Mouse (Mus musculus) embryonic stem cell, embryonic (primary cell): ENCODE data around the gene Gjc1.

Source experiments
- CTCF ChIA-PET, 4 experiments: fragments of 300-600 bp in 2 of 4; fragments of 350-600 bp in 2 of 4; sonication (Branson Sonifier 250); formaldehyde crosslinking; loops; one replicate each; lab custom pipeline; 2022; ENCODE audit warnings: inconsistent platforms in 2 of 4; lab: Charles Lee
- POLR2A ChIA-PET, 4 experiments: fragments of 300-600 bp in 2 of 4; fragments of 350-600 bp in 2 of 4; sonication (Branson Sonifier 250); formaldehyde crosslinking; loops; one replicate each; lab custom pipeline; 2022; ENCODE audit warnings: antibody characterized with exemption in 4 of 4, inconsistent platforms in 1 of 4; lab: Charles Lee

Gjc1 gene

DNA sequence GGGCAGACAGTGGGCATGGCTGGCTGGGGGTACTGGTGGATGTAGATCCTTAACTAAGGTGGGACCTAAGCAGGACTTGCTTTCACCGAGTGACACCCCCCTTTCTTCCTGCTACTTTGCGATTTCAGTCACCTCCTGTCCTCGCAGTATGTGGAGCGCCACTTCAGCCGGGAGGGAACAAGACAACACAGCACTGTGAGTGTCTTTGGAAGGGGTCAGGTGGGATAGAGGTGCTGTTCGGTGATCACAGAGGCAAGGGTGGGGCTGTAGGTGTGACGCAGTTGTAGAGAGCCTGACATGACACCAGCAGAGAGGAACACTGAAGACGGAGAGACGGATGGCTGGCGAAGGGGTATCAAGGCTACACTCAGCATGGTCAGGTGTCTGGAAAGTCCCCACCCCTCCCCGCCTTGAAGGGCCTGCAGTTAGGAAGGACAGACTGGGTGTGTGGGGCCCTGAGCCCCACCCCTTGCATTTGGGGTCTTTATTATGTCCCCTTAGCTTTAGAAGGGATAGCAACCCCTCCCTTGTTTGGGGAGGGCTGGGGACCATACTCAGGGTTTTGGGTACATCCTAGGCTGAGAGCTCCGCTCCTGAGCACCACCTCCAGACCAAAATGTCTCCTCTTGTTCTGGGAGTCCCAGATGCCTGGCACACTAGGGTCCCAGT is 49.4 kb downstream of the Gjc1 start:
- CTCF ChIA-PET = interaction anchor here in 3 of 4 experiments (0.7 to 2.2 kb wide), 7 partner anchors 15 to 81 kb away, joined by 3 to 9 read pairs (median 4); partner anchors contain the start of gene Higd1b (in 1 of the 3)
- POLR2A ChIA-PET = interaction anchor here in 3 of 4 experiments (0.7 to 1.7 kb wide), 13 partner anchors 8 to 346 kb away, joined by 3 to 6 read pairs (median 3); partner anchors contain the start of genes Ccdc103 (in 1 of the 3), Eftud2 (in 1 of the 3) and Hexim1 (in 1 of the 3)

GRCm38 (mm10) chr11:102769141-102769540 is 50.4 kb downstream of the Gjc1 start:
- CTCF ChIA-PET = interaction anchor here in 2 of 4 experiments (0.6 to 1.4 kb wide), 4 partner anchors 30 to 79 kb away, joined by 3 to 4 read pairs (median 4); no protein-coding TSS in a partner anchor
- POLR2A ChIA-PET = interaction anchor here in 2 of 4 experiments (0.6 to 1.7 kb wide), 6 partner anchors 9 to 347 kb away, joined by 3 to 5 read pairs (median 4); partner anchors contain the start of genes Ccdc103 (in 1 of the 2), Eftud2 (in 1 of the 2) and Hexim1 (in 1 of the 2)

- POLR2A ChIA-PET = interaction anchor here in 3 of 4 experiments (0.6 to 1.9 kb wide), 3 partner anchors 45 to 441 kb away, joined by 3 to 5 read pairs (median 5); partner anchors contain the start of genes Ccdc103 (in 1 of the 3) and Eftud2 (in 1 of the 3)
- CTCF ChIA-PET = interaction anchor here in 3 of 4 experiments (0.5 to 1.1 kb wide), 7 partner anchors 30 to 312 kb away, joined by 3 to 5 read pairs (median 3); no protein-coding TSS in a partner anchor
These were observed 52.3 kb downstream of the Gjc1 start for GRCm38 (mm10) chr11:102767055-102767670.

- CTCF ChIA-PET = interaction anchor here in 3 of 4 experiments (0.6 to 5.1 kb wide), 4 partner anchors 8 to 127 kb away, joined by 5 to 47 read pairs (median 8); no protein-coding TSS in a partner anchor
- POLR2A ChIA-PET = interaction anchor here in 1 of 4 experiments (1.3 kb wide), 2 partner anchors 23 to 55 kb away, joined by 3 read pairs; no protein-coding TSS in a partner anchor
These were observed 54.1 kb downstream of the Gjc1 start for GRCm38 (mm10) chr11:102765416-102765815.

DNA sequence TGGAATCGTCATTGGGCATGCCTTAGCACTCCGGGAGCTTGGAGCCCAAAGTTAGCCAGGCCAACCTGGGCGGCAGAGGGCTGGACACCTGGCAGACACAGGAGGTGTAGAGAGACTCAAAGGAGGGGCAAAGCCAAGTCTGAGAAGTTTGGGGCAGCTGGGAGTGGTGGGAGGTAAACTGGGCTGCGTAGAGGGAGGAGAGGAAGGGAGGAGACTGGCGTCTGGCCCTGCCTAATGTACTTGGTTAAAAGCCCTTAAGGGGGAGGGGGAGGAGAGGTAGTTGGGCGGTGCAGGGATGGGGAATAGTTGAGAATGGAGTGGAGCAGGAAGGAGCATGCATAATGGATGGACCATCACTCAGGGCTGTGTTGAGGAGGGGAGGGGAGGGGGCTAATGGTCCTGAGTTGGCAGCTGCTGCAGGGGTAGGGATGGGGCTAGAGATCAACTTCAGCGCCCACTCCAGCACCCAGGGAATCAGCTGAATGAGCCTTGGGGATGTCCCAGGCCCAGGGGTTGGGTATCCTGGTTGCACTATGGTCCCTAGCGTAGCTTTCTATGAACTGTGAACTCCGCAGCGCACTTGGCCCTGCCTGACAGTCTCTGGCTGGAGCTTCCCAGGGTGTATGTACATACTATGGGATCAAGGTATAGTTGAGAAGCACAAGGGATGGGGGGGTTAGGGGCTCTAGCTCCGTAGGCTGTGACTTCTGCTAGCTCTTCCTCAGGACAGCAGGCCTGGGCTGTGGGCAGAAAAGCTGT is 56.3 kb downstream of the Gjc1 start:
- ChIA-PET CTCF (interaction anchor here (0.5 to 5.1 kb wide), 14 partner anchors 10 to 162 kb away, joined by 3 to 47 read pairs (median 4); partner anchors contain the start of gene Kif18b (in 1 of the 4)), POLR2A (interaction anchor here (0.5 to 3.5 kb wide), 25 partner anchors 7 to 353 kb away, joined by 3 to 22 read pairs (median 3); partner anchors contain the start of genes C1ql1 (in 2 of the 4), Ccdc103 (in 1 of the 4), Eftud2 (in 1 of the 4) and Gjc1 (in 1 of the 4))

DNA sequence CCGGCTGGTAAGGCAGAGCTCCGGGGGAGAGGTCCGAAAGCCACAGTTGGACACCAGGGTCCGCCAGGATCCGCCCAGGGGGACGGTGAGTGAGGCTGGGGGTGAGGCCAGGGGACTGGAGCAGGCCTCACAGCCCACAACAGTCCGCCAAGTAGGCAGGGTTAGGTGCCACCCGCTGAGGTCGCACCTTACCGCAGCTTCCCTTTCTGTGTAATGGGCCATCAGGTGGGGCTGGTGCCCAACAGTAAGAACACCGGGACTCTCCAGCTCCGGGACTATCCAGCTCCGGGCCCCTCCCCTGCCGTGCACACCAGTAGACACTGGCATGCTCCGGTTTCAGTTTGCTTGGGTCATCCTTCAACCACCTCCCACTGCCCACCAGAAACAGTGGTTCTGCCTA is 57.3 kb downstream of the Gjc1 start:
- ChIA-PET POLR2A (interaction anchor here (0.6 to 3.5 kb wide), 35 partner anchors 8 to 1082 kb away, joined by 3 to 22 read pairs (median 3); partner anchors contain the start of genes C1ql1 (in 2 of the 4), Hexim1 (in 2 of the 4), Kif18b (in 2 of the 4) and Ccdc103 (in 1 of the 4)), CTCF (interaction anchor here (0.5 to 5.1 kb wide), 15 partner anchors 9 to 221 kb away, joined by 3 to 47 read pairs (median 5); partner anchors contain the start of gene Kif18b (in 1 of the 4))

DNA sequence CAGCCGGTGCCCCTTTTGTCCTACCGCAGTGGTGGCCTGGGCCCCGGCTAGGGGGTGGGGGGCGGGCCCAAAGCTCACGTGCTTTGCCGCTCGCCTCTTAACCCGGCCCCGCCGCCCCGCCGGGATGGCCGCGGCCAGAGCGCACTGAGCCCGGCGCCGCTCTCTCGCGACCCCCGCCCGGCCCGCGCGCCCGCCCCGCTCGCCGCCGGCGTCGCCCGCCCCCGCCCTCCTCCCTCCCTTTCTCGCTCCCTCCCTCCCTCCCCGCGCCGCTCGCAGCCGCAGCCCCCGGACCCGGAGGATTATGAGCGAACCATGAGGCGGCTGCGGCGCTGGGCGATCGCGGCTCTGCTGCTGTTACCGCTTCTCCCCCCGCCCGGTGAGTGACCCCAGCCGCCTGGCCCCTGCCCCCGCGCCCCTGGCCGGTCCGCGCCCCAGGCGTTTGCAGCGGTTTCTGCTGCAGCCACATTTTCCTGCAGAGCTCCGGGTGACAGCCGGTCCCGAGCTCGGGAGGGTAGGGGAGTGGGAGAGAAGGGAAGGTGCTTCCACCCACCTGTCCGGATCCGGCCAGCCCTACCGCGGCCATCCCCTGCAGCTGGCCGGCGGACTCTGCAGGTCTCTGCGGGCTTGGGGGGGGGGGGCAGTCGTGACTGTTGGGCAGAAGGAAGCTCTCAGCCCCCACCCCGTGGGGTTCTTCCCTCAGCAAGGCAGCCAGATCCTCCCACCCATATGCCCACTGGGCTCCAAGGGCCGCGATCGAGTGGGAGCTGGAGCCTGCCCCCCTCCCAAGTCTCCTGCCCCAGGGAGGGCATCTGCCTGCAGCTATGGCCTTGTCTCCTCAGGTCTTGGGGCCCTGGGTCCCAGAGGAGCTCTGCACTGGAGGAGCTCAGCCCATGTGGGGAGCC is 57.9 kb downstream of the Gjc1 start, which contains the start of gene Adam11:
TSS of gene Adam11 (plus strand) at position 131 of the 902 bp plus-strand sequence.
- CTCF ChIA-PET = interaction anchor here (0.5 to 5.1 kb wide), 18 partner anchors 8 to 407 kb away, joined by 3 to 47 read pairs (median 5); no protein-coding TSS in a partner anchor
- POLR2A ChIA-PET = interaction anchor here (0.6 to 3.5 kb wide), 34 partner anchors 8 to 1081 kb away, joined by 3 to 22 read pairs (median 3); partner anchors contain the start of genes C1ql1 (in 2 of the 4), Ccdc103 (in 2 of the 4), Eftud2 (in 2 of the 4) and Hexim1 (in 2 of the 4)

DNA sequence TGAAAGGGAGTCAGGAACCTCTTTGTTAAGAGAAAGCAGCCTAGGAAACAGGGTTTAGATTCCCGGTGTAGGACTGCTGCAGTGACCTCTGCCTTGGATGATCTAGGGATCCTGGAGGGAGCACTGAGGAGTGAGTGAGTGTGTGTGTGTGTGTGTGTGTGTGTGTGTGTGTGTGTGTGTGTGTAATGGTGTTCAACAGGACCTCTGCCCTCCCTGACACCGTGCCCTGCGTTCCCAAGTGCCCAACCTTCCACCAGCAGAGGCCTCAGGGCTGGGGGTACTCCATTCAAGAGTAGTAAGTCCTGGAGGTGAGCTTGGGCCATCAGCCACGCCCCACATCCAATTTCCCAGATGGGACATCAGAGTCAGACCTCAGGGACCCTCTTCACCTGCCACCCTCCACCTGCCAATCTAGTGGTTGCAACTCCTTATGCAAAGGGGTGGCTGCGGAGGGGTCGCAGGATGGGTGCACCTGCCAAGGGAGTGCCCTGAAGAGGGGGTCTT is 58.6 kb downstream of the Gjc1 start:
- ChIA-PET CTCF (interaction anchor here (0.5 to 5.1 kb wide), 16 partner anchors 9 to 408 kb away, joined by 3 to 47 read pairs (median 4); no protein-coding TSS in a partner anchor), POLR2A (interaction anchor here (0.5 to 3.5 kb wide), 13 partner anchors 8 to 645 kb away, joined by 3 to 22 read pairs (median 3); partner anchors contain the start of genes Ccdc103 (in 1 of the 4), Ccdc43 (in 1 of the 4), Eftud2 (in 1 of the 4) and Hexim1 (in 1 of the 4))

DNA sequence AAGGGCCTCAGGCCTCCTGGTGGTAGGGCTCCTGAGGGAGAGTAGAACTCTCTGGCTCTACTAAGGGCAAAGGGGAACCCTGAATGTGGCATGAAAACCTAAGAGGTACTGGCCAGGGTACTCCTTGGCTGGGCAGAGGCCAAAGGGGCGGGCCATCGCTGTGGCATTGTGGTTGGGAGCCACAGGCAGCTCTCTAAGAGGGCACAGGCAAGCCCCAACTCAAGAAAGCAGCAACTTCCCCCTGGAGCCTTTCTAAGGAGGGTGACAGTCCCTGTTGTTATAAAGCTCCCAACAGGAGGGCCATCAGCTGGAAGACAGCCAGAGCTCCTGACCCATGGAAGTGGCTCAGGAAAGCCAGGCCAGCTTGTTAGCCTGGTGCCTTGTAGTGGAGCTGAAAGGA is 60.5 kb downstream of the Gjc1 start:
- ChIA-PET CTCF (interaction anchor here in 3 of 4 experiments (0.6 to 2.1 kb wide), 6 partner anchors 15 to 186 kb away, joined by 3 to 8 read pairs (median 6); no protein-coding TSS in a partner anchor), POLR2A (interaction anchor here in 2 of 4 experiments (1.0 to 1.9 kb wide), 6 partner anchors 10 to 122 kb away, joined by 3 to 5 read pairs (median 3); partner anchors contain the start of genes Ccdc103 (in 1 of the 2) and Eftud2 (in 1 of the 2))

- POLR2A ChIA-PET = interaction anchor here in 1 of 4 experiments (0.6 kb wide), 1 partner anchor 100 kb away, joined by 3 read pairs; no protein-coding TSS in a partner anchor
- CTCF ChIA-PET = interaction anchor here in 2 of 4 experiments (0.7 to 1.3 kb wide), 2 partner anchors 27 to 309 kb away, joined by 4 to 5 read pairs; no protein-coding TSS in a partner anchor
These were observed 64.1 kb downstream of the Gjc1 start for GRCm38 (mm10) chr11:102755391-102755790.

DNA sequence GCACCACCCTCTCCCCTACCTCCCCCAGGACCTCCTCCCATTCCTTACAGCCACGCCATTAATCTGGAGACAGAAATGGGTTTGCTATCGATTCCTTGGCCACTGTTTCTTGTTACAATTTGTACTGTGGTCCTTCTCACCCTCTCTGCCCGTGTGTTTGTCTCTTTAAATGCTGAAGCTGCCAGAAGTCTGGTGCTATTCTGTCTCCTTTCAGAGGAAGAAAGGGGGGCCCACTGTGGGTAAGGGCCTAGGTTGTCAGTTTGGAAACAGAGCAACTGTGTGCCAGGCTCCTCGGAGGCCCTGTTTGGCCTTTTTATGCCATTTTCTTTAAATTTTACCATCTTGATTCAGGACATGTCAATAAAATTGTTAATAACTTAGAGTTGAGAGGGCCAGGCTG is 65.1 kb downstream of the Gjc1 start:
- ChIA-PET POLR2A (interaction anchor here in 3 of 4 experiments (0.6 to 2.8 kb wide), 8 partner anchors 8 to 658 kb away, joined by 3 to 11 read pairs (median 8); partner anchors contain the start of gene Plekhm1 (in 1 of the 3)), CTCF (interaction anchor here in 3 of 4 experiments (0.6 to 1.9 kb wide), 8 partner anchors 8 to 244 kb away, joined by 3 to 7 read pairs (median 4); no protein-coding TSS in a partner anchor)

DNA sequence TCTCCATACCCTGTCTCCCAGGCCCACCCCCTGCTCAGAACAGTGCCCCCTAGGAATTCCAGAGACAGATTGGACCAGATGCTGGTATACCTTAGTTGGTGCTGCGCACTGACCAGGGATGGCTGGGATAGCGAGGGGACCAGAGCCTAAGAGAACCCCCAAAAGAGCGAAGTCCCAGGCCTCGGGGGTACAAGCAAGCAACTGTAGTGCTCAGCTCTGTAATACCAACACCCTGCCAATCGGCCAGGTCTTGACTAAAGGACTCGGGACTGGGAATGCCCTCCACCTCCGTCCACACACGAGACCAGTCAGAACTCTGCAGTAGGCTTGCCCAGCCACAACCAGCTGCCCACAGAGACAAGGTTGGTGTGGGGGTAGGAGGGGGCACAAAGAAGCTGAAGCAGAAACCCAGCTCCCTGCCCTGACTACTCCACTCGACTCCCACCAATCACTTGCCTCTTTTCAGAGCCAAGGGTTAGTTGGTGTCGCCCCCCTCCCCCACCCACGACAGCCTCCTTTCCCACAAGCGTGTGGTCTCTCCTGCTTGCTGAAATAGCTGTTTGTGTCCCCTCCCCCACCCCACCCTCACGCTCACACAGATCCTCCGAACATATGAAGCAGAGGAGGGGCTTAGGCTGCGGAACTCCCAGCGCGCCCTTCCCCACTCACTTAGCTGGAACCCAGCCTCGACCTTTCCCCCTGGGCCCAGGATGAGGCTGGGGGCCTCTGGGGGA is 65.7 kb downstream of the Gjc1 start:
- CTCF ChIA-PET = interaction anchor here in 3 of 4 experiments (0.6 to 1.9 kb wide), 10 partner anchors 9 to 245 kb away, joined by 3 to 7 read pairs (median 4); no protein-coding TSS in a partner anchor
- POLR2A ChIA-PET = interaction anchor here in 3 of 4 experiments (0.5 to 2.8 kb wide), 12 partner anchors 9 to 659 kb away, joined by 3 to 11 read pairs (median 4); partner anchors contain the start of genes Ccdc43 (in 1 of the 3) and Plekhm1 (in 1 of the 3)

- ChIA-PET CTCF (interaction anchor here in 3 of 4 experiments (0.6 to 1.9 kb wide), 7 partner anchors 9 to 63 kb away, joined by 3 to 7 read pairs (median 5); no protein-coding TSS in a partner anchor), POLR2A (interaction anchor here (0.5 to 2.8 kb wide), 9 partner anchors 8 to 75 kb away, joined by 3 to 11 read pairs (median 4); partner anchors contain the start of gene Adam11 (in 1 of the 4))
These were observed 66.5 kb downstream of the Gjc1 start for GRCm38 (mm10) chr11:102752896-102753590.
